Mouse (Mus musculus) forebrain, embryonic 15.5 days (tissue): ENCODE data around the gene Ahdc1. TPM values are rescaled to one million over a fixed set of nuclear protein-coding genes. Genes with fewer than 3 reads are reported as not detected.

Experiments used
- ATAC-seq: fragments of 200-750 bp; cut with Nextera tagmentation; replicated peaks from 2 replicates; pipeline ENCODE4 v1.8.0; 2017; ENCODE audit warnings: mild to moderate bottlenecking, moderate TSS enrichment, moderate library complexity
- H3K27ac ChIP-seq: fragments of 300-500 bp; sonication (generic); replicated peaks from 2 replicates; pipeline ENCODE4 v1.5.1; 2015; ENCODE audit warnings: mild to moderate bottlenecking, inconsistent platforms
- H3K27me3 ChIP-seq: fragments of 300-500 bp; sonication (generic); 2 replicates; pipeline ENCODE4 v1.6.1; 2015; ENCODE audit warnings: inconsistent platforms
- H3K36me3 ChIP-seq: fragments of 300-500 bp; sonication (generic); 2 replicates; pipeline ENCODE4 v1.6.1; 2015; ENCODE audit warnings: mild to moderate bottlenecking, inconsistent platforms
- H3K4me1 ChIP-seq: fragments of 300-500 bp; sonication (generic); 2 replicates; pipeline ENCODE4 v1.6.1; 2015; ENCODE audit warnings: inconsistent platforms
- H3K4me2 ChIP-seq: fragments of 300-500 bp; sonication (generic); replicated peaks from 2 replicates; pipeline ENCODE4 v1.6.1; 2015; ENCODE audit warnings: mild to moderate bottlenecking, inconsistent platforms
- H3K4me3 ChIP-seq: fragments of 300-500 bp; sonication (generic); 2 replicates; pipeline ENCODE4 v1.5.1; 2015; ENCODE audit warnings: mild to moderate bottlenecking, inconsistent platforms
- H3K9ac ChIP-seq: fragments of 300-500 bp; sonication (generic); replicated peaks from 2 replicates; pipeline ENCODE4 v1.6.1; 2015; ENCODE audit warnings: mild to moderate bottlenecking, inconsistent platforms
- H3K9me3 ChIP-seq: fragments of 300-500 bp; sonication (generic); 2 replicates; pipeline ENCODE4 v1.6.1; 2016; ENCODE audit warnings: inconsistent platforms
- WGBS: fragments of 180-500 bp; shearing (Covaris S2); methylation state at CpG from one replicate; pipeline ENCODE4 v1.1.7; 2015; ENCODE audit warnings: mixed read lengths; 5-methylcytosine and 5-hydroxymethylcytosine counted together
- polyA plus RNA-seq: library from polyadenylated mRNA; unstranded; fragments of >200 nt; fragmentation: Nextera tagmentation; extraction: Ambion mirVana; gene quantifications from 2 replicates; pipeline ENCODE4 v1.2.1, GENCODE M21; 2015

Ahdc1 gene
- polyA plus RNA-seq, 1 experiment from 2014 or later: 14.2 TPM

GRCm38 (mm10) chr4:133108481-133109334 lies 97.6 kb downstream of the Ahdc1 start:
- Histone ChIP-seq H3K4me3 (no peak overlapping the region), H3K27me3 (no peaks in the 10 kb centered on the region), H3K4me2 (no peak overlapping the region), H3K36me3 (no peaks in the 10 kb centered on the region), H3K4me1 (peaks cover 4% of the 10 kb centered on the region; the same call in 1 of the 2 replicates), H3K9ac (no peak overlapping the region), H3K27ac (0 out of 2 replicates have a peak overlapping the region, but pooled peaks have one; percentile 2), H3K9me3 (no peaks in the 10 kb centered on the region)
- no peak for ATAC-seq
- 76% methylated on average over 13 of the region's 13 CpGs for WGBS

- 0 out of 2 replicates have a peak, but pooled peaks cover 4% of the 10 kb centered on the region for H3K4me1 ChIP-seq
- no peak overlapping the region for H3K4me2 ChIP-seq
- no peaks in the 10 kb centered on the region for H3K9me3 ChIP-seq
- H3K27me3 ChIP-seq: no peaks in the 10 kb centered on the region
- no peak for ATAC-seq
- H3K27ac ChIP-seq: no peak overlapping the region
- 84% methylated on average over 5 of the region's 5 CpGs for WGBS
- H3K36me3 ChIP-seq: no peaks in the 10 kb centered on the region
- no peak overlapping the region for H3K4me3 ChIP-seq
- no peak overlapping the region for H3K9ac ChIP-seq
These were observed 98.3 kb downstream of the Ahdc1 start for GRCm38 (mm10) chr4:133109335-133109801.

GRCm38 (mm10) chr4:133112175-133112838 lies 101.2 kb downstream of the Ahdc1 start:
- Histone ChIP-seq H3K9me3 (no peaks in the 10 kb centered on the region), H3K9ac (no peak overlapping the region), H3K27me3 (no peaks in the 10 kb centered on the region), H3K36me3 (no peaks in the 10 kb centered on the region), H3K4me2 (no peak overlapping the region), H3K4me1 (peaks cover 4% of the 10 kb centered on the region), H3K27ac (no peak overlapping the region), H3K4me3 (no peak overlapping the region)
- no peak for ATAC-seq
- 63% methylated on average over 13 of the region's 13 CpGs for WGBS

- WGBS: 57% methylated on average over 6 of the region's 6 CpGs
- no peak overlapping the region for H3K4me2 ChIP-seq
- peaks cover 9% of the 10 kb centered on the region for H3K4me1 ChIP-seq
- H3K27ac ChIP-seq: no peak overlapping the region
- no peaks in the 10 kb centered on the region for H3K9me3 ChIP-seq
- no peaks in the 10 kb centered on the region for H3K27me3 ChIP-seq
- no peak for ATAC-seq
- no peak overlapping the region for H3K4me3 ChIP-seq
- H3K9ac ChIP-seq: no peak overlapping the region
- H3K36me3 ChIP-seq: no peaks in the 10 kb centered on the region
These were observed 102.4 kb downstream of the Ahdc1 start for GRCm38 (mm10) chr4:133113351-133113882.

- Histone ChIP-seq H3K36me3 (no peaks in the 10 kb centered on the region), H3K27ac (no peak overlapping the region), H3K9me3 (no peaks in the 10 kb centered on the region), H3K4me2 (no peak overlapping the region), H3K4me1 (peaks cover 9% of the 10 kb centered on the region), H3K4me3 (no peak overlapping the region), H3K9ac (no peak overlapping the region), H3K27me3 (no peaks in the 10 kb centered on the region)
- 88% methylated on average over 3 of the region's 3 CpGs for WGBS
- ATAC-seq: no peak
These were observed 103.7 kb downstream of the Ahdc1 start for GRCm38 (mm10) chr4:133114762-133115161.

GRCm38 (mm10) chr4:133115721-133116429 lies 104.8 kb downstream of the Ahdc1 start:
- no peaks in the 10 kb centered on the region for H3K36me3 ChIP-seq
- H3K27ac ChIP-seq: no peak overlapping the region

GRCm38 (mm10) chr4:133116756-133117470 lies 105.9 kb downstream of the Ahdc1 start:
- Histone ChIP-seq H3K9me3 (no peaks in the 10 kb centered on the region), H3K27ac (peak overlapping the region; percentile 85), H3K4me1 (peaks cover 15% of the 10 kb centered on the region), H3K9ac (no peak overlapping the region), H3K4me2 (no peak overlapping the region), H3K4me3 (no peak overlapping the region), H3K27me3 (no peaks in the 10 kb centered on the region), H3K36me3 (no peaks in the 10 kb centered on the region)
- WGBS: 59% methylated on average over 3 of the region's 3 CpGs
- no peak for ATAC-seq

More at GRCm38 (mm10) chr4:133115721-133116429, 104.8 kb downstream of the Ahdc1 start:
- no peak for ATAC-seq
- no peaks in the 10 kb centered on the region for H3K9me3 ChIP-seq
- no peak overlapping the region for H3K4me3 ChIP-seq
- peaks cover 13% of the 10 kb centered on the region for H3K4me1 ChIP-seq
- H3K27me3 ChIP-seq: no peaks in the 10 kb centered on the region
- no peak overlapping the region for H3K9ac ChIP-seq
- 71% methylated on average over 14 of the region's 14 CpGs for WGBS
- H3K4me2 ChIP-seq: no peak overlapping the region

- ATAC-seq: peak; percentile 62; the same call in 1 of the 2 replicates
- WGBS: 15% methylated on average over 18 of the region's 18 CpGs
- Histone ChIP-seq H3K36me3 (no peaks in the 10 kb centered on the region), H3K9ac (peak overlapping the region; percentile 38), H3K27me3 (no peaks in the 10 kb centered on the region), H3K4me3 (no peak overlapping the region), H3K4me2 (no peak overlapping the region; the same call in 1 of the 2 replicates), H3K4me1 (peaks cover 15% of the 10 kb centered on the region), H3K27ac (peak overlapping the region; percentile 85), H3K9me3 (no peaks in the 10 kb centered on the region)
These were observed 106.7 kb downstream of the Ahdc1 start for GRCm38 (mm10) chr4:133117556-133118411.

GRCm38 (mm10) chr4:133118775-133119375 lies 107.8 kb downstream of the Ahdc1 start:
- 83% methylated on average over 6 of the region's 6 CpGs for WGBS
- Histone ChIP-seq H3K36me3 (no peaks in the 10 kb centered on the region), H3K9ac (no peak overlapping the region), H3K4me3 (no peak overlapping the region), H3K4me2 (no peak overlapping the region), H3K27ac (no peak overlapping the region), H3K4me1 (peaks cover 15% of the 10 kb centered on the region), H3K27me3 (no peaks in the 10 kb centered on the region), H3K9me3 (no peaks in the 10 kb centered on the region)
- ATAC-seq: no peak

GRCm38 (mm10) chr4:133119579-133119978 lies 108.5 kb downstream of the Ahdc1 start:
- Histone ChIP-seq H3K4me3 (no peak overlapping the region), H3K36me3 (no peaks in the 10 kb centered on the region), H3K27me3 (no peaks in the 10 kb centered on the region), H3K27ac (no peak overlapping the region), H3K4me2 (no peak overlapping the region), H3K9ac (no peak overlapping the region), H3K4me1 (peaks cover 15% of the 10 kb centered on the region), H3K9me3 (no peaks in the 10 kb centered on the region)
- WGBS: 86% methylated on average over 6 of the region's 6 CpGs
- no peak for ATAC-seq
